Mouse (Mus musculus) C2C12 (cell line): ENCODE data around the gene H2afj. TPM values are rescaled to one million over a fixed set of nuclear protein-coding genes. Genes with fewer than 3 reads are reported as not detected.

Experiments
- H3K27me3 ChIP-seq: one replicate; pipeline ENCODE4 v1.6.1; 2011; ENCODE audit not compliant: control insufficient read depth, insufficient read depth, insufficient read length
- H3K36me3 ChIP-seq: one replicate; pipeline ENCODE4 v1.6.1; 2011; ENCODE audit not compliant: control insufficient read depth, insufficient read depth
- H3K4me3 ChIP-seq: one replicate; pipeline ENCODE4 v1.5.1; 2011; ENCODE audit warnings: mild to moderate bottlenecking, control low read depth; ENCODE audit not compliant: poor library complexity, insufficient read depth, severe bottlenecking
- H3K79me2 ChIP-seq: one replicate; pipeline ENCODE4 v1.6.1; 2011; ENCODE audit not compliant: control insufficient read depth, insufficient read depth
- H3K79me3 ChIP-seq: one replicate; pipeline ENCODE4 v1.6.1; 2011; ENCODE audit warnings: low read depth, control low read depth
- H3ac ChIP-seq: one replicate; pipeline ENCODE3; 2011; ENCODE audit warnings: low read depth; ENCODE audit not compliant: control insufficient read depth, insufficient read length
- CEBPB ChIP-seq: IDR thresholded peaks from one replicate; pipeline ENCODE4 v1.6.1; 2011; ENCODE audit warnings: low read depth, mild to moderate bottlenecking, control low read depth, moderate library complexity
- CTCF ChIP-seq: IDR thresholded peaks from one replicate; pipeline ENCODE4 v1.5.1; 2011; ENCODE audit not compliant: control insufficient read depth, insufficient read depth, insufficient read length
- FOSL1 ChIP-seq: IDR thresholded peaks from one replicate; pipeline ENCODE4 v1.8.0; 2011; ENCODE audit warnings: mild to moderate bottlenecking, low read length; ENCODE audit not compliant: poor library complexity, insufficient read depth, severe bottlenecking
- MAX ChIP-seq: IDR thresholded peaks from one replicate; pipeline ENCODE4 v1.6.1; 2011; ENCODE audit warnings: mild to moderate bottlenecking, control low read depth
- MYOD1 ChIP-seq: IDR thresholded peaks from one replicate; pipeline ENCODE4 v1.6.1; 2011; ENCODE audit warnings: low read depth; ENCODE audit not compliant: control insufficient read depth, insufficient read length
- MYOG ChIP-seq: IDR thresholded peaks from one replicate; pipeline ENCODE4 v1.6.1; 2011; ENCODE audit not compliant: control insufficient read depth, insufficient read length; ENCODE audit errors: extremely low read depth
- USF1 ChIP-seq: IDR thresholded peaks from one replicate; pipeline ENCODE4 v1.6.1; 2011; ENCODE audit warnings: low read depth, mild to moderate bottlenecking, control low read depth, moderate library complexity
- long read RNA-seq, 2 experiments: library from polyadenylated mRNA; unstranded; transcript quantifications; one replicate each; pipeline ENCODE4 v2.0.0; 2019 to 2020
- polyA plus RNA-seq: library from polyadenylated mRNA; unstranded; fragments of >200 nt; fragmentation: generic; extraction: Trizol; gene quantifications from one replicate; pipeline ENCODE4 v1.2.1, GENCODE M21; 2012; ENCODE audit warnings: missing spikeins

H2afj gene
- 322 TPM for polyA plus RNA-seq
- long read RNA-seq, experiment 1, transcript H2afj-201 (1 exons, 1,831 nt): major isoform, 113 of 114 reads
- long read RNA-seq, experiment 1, partial matches to known transcripts: 0 of 114 reads
- long read RNA-seq, experiment 1, other reads (novel, unspliced or antisense): 0 of 114 reads
- long read RNA-seq, experiment 2, transcript H2afj-201 (1 exons, 1,831 nt): major isoform, 12 of 13 reads
- long read RNA-seq, experiment 2, partial matches to known transcripts: 0 of 13 reads
- long read RNA-seq, experiment 2, other reads (novel, unspliced or antisense): 0 of 13 reads

DNA sequence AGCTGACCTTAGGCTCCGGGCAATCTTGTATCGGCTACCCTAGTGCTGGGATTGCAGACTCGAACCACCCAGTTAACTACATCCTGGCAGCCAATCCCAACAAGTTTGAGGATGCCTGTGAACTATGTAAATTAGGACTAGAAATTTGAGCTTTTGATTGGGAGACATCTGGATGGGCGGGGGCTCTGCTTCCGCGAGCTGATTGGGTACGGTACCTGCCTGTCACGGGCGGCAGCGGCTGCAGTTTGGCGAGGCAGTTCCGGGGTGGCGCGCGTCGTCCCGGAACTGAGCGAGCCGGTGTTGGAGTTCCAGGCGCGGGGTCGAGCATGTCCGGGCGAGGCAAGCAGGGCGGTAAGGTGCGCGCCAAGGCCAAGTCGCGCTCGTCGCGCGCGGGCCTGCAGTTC lies at the start of gene H2afj:
Gene H2afj (plus strand): TSS at position 231 of the 404 bp plus-strand sequence.
- Histone ChIP-seq H3K4me3 (peak within 1 kb of the TSS; percentile 64), H3K79me2 (peaks cover 33% of the 10 kb centered on the region), H3K79me3 (peaks cover 18% of the 10 kb centered on the region)

DNA sequence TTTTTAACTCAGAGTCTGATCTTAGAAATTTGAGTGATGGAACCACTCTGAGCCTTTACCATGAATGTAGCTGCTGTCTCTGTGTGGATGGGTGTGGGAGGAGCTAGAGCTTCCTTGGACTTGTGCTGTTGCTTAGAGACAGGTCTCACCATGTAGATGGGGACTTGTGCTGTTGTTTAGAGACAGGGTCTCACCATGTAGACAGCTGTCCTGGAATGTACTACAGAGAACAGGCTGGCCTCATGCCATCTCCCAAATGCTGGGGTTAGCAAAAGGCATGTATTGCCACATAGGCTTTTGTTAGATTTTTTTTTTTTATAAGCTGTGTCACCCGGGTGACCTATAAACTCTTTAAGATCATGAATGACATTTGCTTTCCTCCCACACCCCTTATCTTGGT lies 44.1 kb upstream of the H2afj start:
- no peak overlapping the region for H3K4me3 ChIP-seq
- no peaks in the 10 kb centered on the region for H3K79me3 ChIP-seq
- peaks cover 3% of the 10 kb centered on the region for H3K27me3 ChIP-seq
- no peaks in the 10 kb centered on the region for H3K79me2 ChIP-seq
- no peak overlapping the region for H3ac ChIP-seq
- H3K36me3 ChIP-seq: no peaks in the 10 kb centered on the region
- TF ChIP-seq MYOG (no peak), USF1 (no peak), CTCF (no peak), MAX (no peak), MYOD1 (no peak), FOSL1 (no peak), CEBPB (no peak)

More for the DNA sequence above, at the start of gene H2afj:
- TF ChIP-seq USF1: no peak
- Histone ChIP-seq H3K27me3 (no peaks in the 10 kb centered on the region), H3K36me3 (peaks cover 30% of the 10 kb centered on the region), H3ac (peak within 1 kb of the TSS; percentile 87)

DNA sequence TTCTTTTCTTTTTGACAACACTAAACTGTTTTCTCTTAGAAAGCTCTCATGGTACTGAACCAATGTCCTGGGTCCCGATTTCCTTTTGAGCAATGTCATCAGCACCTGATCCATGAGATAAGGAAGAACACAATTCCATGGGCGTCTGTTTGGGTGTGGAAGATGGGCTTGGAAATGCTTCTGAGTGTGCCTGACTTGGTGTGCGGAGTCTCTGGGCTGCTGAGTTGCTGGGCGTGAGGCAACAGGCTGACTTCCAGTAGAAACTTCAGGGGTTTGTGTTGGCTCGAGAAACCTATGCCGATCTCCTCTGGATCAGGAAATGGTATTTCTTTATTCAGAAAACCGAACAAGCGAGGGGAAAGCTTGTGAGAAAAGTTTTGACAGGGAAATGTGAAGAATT lies 38.9 kb upstream of the H2afj start:
- H3K4me3 ChIP-seq: no peak overlapping the region
- TF ChIP-seq USF1 (no peak), MYOG (no peak), CTCF (no peak), MAX (no peak), MYOD1 (no peak), CEBPB (no peak), FOSL1 (no peak)

DNA sequence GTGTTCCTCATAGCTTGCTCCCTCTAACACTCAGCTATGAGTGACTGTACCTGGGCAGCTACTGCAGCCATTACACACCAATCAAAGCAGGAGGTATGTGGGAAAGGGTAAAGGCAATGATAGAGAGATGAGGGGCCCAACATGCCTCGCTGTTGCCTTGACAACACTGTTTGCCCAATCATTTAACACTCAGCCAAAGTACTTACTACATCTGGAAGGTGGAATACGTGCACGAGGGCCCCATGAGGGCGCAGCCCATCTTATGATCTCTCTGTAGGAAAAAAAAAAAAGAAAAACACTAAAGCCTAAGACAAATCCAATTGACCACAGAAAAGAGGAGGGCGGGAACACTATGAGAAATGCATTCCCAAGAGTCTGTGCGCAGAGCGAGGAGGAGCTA lies 38.2 kb upstream of the H2afj start:
- no peak for TF ChIP-seq MAX
- no peak for TF ChIP-seq MYOG
- TF ChIP-seq CEBPB: no peak
- TF ChIP-seq MYOD1: no peak
- no peak for TF ChIP-seq FOSL1
- TF ChIP-seq CTCF: no peak
- TF ChIP-seq USF1: no peak
- Histone ChIP-seq H3K27me3 (no peaks in the 10 kb centered on the region), H3K36me3 (no peaks in the 10 kb centered on the region), H3K79me3 (no peaks in the 10 kb centered on the region), H3K79me2 (no peaks in the 10 kb centered on the region), H3ac (no peak overlapping the region), H3K4me3 (no peak overlapping the region)

More for the DNA sequence above, 38.9 kb upstream of the H2afj start:
- Histone ChIP-seq H3K79me2 (no peaks in the 10 kb centered on the region), H3K36me3 (no peaks in the 10 kb centered on the region), H3K27me3 (no peaks in the 10 kb centered on the region), H3ac (no peak overlapping the region), H3K79me3 (no peaks in the 10 kb centered on the region)

DNA sequence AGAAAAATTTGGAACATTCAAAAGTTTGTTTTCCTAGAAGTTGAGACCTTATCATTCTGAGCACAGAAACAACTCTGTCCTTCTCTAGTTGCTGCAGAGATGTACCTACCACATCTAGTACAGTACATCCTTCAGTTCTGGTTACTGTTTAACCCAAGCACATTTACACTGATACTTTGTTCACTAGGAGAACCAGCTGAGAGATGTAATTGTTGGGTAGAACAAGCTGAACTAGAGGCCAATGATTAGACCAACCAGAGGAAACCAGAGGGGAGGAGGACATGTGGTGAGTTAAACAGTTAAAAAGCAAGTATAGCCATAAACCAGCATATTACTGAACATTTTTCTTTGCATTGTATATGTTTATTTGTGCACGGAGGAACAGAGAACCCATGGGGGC lies 31.7 kb upstream of the H2afj start:
- Histone ChIP-seq H3K79me2 (no peaks in the 10 kb centered on the region), H3K79me3 (no peaks in the 10 kb centered on the region), H3K36me3 (no peaks in the 10 kb centered on the region), H3K4me3 (no peak overlapping the region), H3ac (no peak overlapping the region), H3K27me3 (peaks cover 5% of the 10 kb centered on the region)
- TF ChIP-seq CTCF: no peak
- no peak for TF ChIP-seq CEBPB
- TF ChIP-seq USF1: no peak
- no peak for TF ChIP-seq MAX
- no peak for TF ChIP-seq MYOD1
- no peak for TF ChIP-seq FOSL1
- no peak for TF ChIP-seq MYOG

DNA sequence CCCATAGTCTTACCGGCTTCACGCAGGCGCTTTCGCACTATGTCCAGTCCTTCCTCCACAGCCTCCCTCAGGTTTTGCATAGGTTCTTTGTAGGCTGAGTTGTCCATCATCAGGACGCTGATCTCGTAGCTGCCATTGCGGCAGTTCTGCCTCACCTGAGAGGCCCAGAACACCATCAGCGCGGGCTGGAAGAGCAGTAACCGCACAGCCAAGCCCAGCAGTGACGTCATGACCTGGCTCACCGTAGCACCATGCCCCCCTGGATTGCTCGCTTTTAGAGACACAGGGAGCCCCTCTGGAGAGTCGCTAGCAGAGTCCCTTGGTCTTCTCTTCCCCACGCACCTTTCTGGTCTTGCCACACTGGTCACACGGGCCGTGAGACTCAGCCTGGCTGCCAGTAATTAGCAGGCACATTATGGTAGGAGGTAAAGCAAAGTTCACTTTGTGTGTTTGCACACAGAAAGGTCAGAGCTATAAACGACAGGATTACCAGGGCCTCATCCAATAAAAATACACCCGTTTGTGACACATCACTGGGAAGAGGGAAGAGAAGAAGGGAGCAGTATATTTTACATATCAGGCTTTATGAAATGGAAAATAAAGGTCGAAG lies 26.6 kb upstream of the H2afj start, which contains the start of gene Gucy2c:
Gene Gucy2c (minus strand): TSS at position 389 of the 610 bp plus-strand sequence.
- Histone ChIP-seq H3ac (no peak within 1 kb of the TSS), H3K4me3 (no peak within 1 kb of the TSS), H3K79me2 (no peaks in the 10 kb centered on the region), H3K36me3 (no peaks in the 10 kb centered on the region), H3K79me3 (no peaks in the 10 kb centered on the region), H3K27me3 (peaks cover 7% of the 10 kb centered on the region)
- TF ChIP-seq CEBPB (no peak), FOSL1 (no peak), MYOD1 (no peak), USF1 (no peak), MAX (no peak), MYOG (no peak), CTCF (no peak)
